Mouse (Mus musculus) small intestine, adult 2 months (tissue): Measurements from ENCODE around the gene Zc2hc1b.

Source experiments
- CTCF ChIP-seq: fragments of 200-500 bp; IDR thresholded peaks from 2 replicates; pipeline ENCODE4 v1.5.1; 2012; ENCODE audit warnings: low read depth, mild to moderate bottlenecking, control low read depth, inconsistent platforms, low read length, moderate library complexity, mixed read lengths; ENCODE audit not compliant: insufficient replicate concordance, insufficient read length; ENCODE audit errors: extremely low read depth
- POLR2A ChIP-seq: fragments of 200-500 bp; IDR thresholded peaks from 2 replicates; pipeline ENCODE4 v1.6.1; 2012; ENCODE audit warnings: low read depth, mild to moderate bottlenecking, control low read depth, inconsistent platforms, low read length, moderate library complexity

GRCm38 (mm10) chr10:13135751-13136150 lies 42.1 kb downstream of the Zc2hc1b start:
- TF ChIP-seq CTCF, result no peak
- no peak for TF ChIP-seq POLR2A
